Mouse (Mus musculus): ENCODE data around the gene Rhbdf1. TPM values are rescaled to one million over a fixed set of nuclear protein-coding genes. Genes with fewer than 3 reads are reported as not detected.

Rhbdf1 gene
- polyA plus RNA-seq (2017; shearing (Covaris generic)) = 0.83 TPM

DNA sequence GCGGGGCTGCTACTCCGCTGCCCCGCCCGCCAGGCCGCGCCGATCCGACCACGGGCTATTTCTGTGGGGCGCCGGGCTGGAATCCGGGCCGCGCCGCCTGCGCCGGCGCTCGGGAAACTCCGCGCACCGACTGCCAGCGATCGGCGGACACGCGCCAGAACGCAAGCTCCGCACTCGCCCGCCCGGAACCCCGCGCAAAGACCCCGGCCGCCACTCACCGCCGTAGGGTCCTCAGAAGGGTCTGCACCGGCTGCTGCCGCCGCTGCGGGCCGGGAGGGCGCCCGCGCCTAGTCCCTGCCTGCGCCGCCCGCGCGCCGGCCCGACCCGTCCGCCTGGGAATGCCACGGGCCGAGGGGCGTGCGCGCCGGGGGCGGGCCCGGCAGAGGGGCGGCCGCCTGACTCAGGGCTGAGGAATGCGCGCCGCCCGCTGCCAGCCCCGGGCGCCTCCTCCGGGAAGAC is at the start of gene Rhbdf1:
TSS of gene Rhbdf1 (minus strand) at position 350 of the 459 bp plus-strand sequence.

DNA sequence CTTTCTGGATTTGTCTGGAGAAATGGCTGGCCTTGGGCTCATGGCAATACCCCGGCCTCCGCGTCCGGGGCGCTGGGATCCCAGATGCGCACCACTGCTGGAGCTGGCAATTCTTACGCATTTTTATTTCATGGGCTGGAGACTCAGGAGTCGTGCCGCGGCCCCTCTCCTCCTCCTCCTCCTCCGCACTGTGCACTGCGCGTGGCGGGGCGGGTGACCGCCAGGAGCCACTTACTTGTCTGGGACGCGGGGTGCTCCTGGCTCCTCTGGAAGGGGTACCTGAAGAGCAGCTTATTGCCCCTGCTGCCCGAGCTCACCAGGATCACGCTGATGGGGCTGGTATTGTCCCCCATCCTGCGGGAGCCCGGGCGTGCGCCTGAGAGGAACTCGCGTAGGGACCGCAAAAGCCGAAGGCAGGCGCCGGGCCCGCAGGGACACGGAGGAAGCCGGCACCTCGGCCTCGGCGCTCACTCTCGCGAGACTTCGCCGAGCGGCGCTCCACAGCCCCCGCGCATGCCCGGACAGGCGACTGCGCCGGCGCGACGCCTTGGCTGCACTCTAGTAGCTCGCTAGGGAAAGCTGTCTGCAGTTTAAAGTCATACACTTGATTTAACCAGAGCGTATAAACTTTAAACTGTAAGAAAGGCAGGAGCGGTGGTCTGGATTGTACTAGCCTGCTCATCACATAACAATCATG is 45.2 kb upstream of the Rhbdf1 start, which contains the start of gene Nprl3:
TSS of gene Nprl3 (minus strand) at position 520 of the 697 bp plus-strand sequence.

DNA sequence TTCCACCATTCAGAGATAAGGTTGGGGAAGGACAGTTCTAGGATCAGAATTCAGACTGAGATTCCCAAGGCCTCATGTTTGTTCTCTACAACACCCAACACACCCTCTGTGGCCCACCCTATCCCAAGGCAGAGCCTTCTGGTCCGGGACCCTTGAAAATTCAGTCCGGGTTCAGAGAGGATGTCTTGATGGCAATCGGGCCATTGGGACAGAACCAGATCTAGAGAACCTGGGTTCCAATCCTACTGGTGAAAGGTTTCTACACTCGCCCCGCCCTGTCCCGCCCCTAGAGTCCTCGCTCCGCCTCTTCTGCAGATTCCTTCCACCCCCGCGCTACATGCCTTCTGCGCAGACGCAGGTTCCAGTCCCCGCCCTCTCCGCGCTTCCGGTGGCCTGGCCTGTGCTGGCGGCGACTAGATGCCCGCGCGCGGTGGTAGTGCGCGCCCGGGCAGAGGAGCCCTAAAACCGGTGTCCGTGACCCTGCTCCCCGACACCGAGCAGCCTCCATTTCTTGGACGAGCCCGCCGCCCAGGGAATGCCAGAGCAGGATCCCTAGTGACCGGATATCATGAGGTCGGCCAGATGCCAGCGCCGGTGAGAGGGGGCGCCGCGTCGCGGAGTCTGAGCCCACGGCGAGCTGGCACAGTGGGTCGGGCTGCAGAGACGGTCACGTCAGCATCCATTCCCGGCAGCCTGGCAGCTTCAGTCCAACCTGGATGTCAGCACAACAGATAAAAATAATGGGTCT is 4.2 kb upstream of the Rhbdf1 start, which contains the start of gene Mpg:
TSS of gene Mpg (plus strand) at position 382 of the 748 bp plus-strand sequence.

DNA sequence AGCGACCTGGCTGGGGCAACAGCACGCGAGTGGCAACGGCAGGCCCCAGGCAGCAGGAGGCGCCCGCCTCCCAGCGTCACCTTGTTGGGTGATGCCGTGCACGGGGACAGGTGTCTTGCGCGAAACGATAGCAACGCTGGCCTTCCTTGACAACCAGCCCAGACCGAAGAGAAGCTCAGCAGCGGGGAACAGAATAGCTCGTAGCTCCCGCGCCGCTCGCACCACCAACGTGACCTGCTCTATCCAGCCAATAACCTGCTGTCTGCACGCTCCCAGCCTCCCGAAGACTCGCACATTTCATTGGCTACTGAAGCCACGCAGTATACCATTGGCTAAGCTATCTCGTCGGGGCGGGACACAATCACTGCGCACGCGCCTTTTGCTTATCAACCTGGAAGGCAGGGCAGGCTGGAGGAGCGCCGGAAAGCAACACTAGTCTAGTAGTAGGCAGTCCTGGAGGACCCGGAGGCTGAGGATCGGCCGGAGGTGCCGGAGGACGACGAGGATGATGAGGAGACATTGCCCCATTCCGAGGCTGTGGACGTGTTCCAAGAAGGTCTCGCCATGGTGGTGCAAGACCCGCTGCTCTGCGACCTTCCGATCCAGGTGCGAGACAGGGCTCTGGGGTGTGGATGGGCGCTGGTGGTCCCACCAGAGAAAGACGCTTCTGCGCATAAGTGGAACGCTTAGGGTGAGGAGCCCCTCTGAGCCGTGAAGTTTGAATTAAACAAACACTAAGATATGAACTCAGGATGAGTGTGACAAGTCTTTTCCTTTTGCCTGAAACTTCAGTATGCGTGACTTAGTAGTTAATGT is 16.8 kb downstream of the Rhbdf1 start, which contains the start of gene Snrnp25:
TSS of gene Snrnp25 (plus strand) at position 358 of the 816 bp plus-strand sequence.

DNA sequence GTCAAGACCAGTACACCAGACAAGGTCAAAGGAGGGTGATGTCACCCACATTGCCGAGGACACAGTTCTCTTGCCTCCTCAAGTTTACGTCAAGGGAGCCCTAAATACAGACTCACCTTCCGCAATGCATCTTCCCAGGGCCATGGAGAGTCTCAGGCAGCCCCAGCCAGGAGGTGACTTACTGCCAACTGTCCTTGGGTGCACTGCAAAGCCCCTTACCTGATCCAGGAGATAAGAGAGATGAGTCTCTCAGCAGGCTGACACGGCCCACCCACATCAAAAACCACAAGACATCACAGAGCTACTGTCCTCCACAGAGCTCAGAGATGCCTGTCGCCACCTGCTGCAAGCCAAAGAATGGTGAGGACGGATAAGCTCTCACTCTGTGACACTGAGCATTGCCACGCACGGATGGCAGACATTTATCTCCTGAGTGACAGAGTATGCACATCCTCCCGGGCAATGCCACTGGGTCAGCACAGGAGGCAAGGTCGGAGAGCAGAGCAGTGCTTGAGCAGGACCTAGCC is 22.0 kb downstream of the Rhbdf1 start, which contains the start of gene Il9r:
TSS of gene Il9r (minus strand) at position 205 of the 527 bp plus-strand sequence.

Other genes starting within 250 kb of the Rhbdf1 start
- gene Nsg2, start 221.8 kb downstream of the Rhbdf1 start, polyA plus RNA-seq (2017; shearing (Covaris generic)) = 134 TPM
- 18.3 TPM for gene Il9r, start 22.0 kb downstream of the Rhbdf1 start, polyA plus RNA-seq (2017; shearing (Covaris generic))
- gene Snrnp25, start 16.9 kb downstream of the Rhbdf1 start, polyA plus RNA-seq (2017; shearing (Covaris generic)) = 48.8 TPM
- 35.5 TPM for gene Mpg, start 4.2 kb upstream of the Rhbdf1 start, polyA plus RNA-seq (2017; shearing (Covaris generic))
- 70.8 TPM for gene Nprl3, start 45.4 kb upstream of the Rhbdf1 start, polyA plus RNA-seq (2017; shearing (Covaris generic))
- not detected for gene Hba-x, start 54.1 kb upstream of the Rhbdf1 start, polyA plus RNA-seq (2017; shearing (Covaris generic))
- 359 TPM for gene Hba-a1, start 61.2 kb upstream of the Rhbdf1 start, polyA plus RNA-seq (2017; shearing (Covaris generic))
- not detected for gene Hbq1b, start 64.7 kb upstream of the Rhbdf1 start, polyA plus RNA-seq (2017; shearing (Covaris generic))
- 531 TPM for gene Hba-a2, start 74.2 kb upstream of the Rhbdf1 start, polyA plus RNA-seq (2017; shearing (Covaris generic))
- not detected for gene Hbq1a, start 77.8 kb upstream of the Rhbdf1 start, polyA plus RNA-seq (2017; shearing (Covaris generic))
- 0.05 TPM for gene Sh3pxd2b, start 125.5 kb upstream of the Rhbdf1 start, polyA plus RNA-seq (2017; shearing (Covaris generic))
- 3.7 TPM for gene Ubtd2, start 233.1 kb upstream of the Rhbdf1 start, polyA plus RNA-seq (2017; shearing (Covaris generic))